Mouse (Mus musculus): Measurements from ENCODE around the gene Prkag1. TPM values are rescaled to one million over a fixed set of nuclear protein-coding genes. Genes with fewer than 3 reads are reported as not detected.

The Prkag1 gene
- polyA plus RNA-seq, 1 experiment from 2014 or later = 89.4 TPM

DNA sequence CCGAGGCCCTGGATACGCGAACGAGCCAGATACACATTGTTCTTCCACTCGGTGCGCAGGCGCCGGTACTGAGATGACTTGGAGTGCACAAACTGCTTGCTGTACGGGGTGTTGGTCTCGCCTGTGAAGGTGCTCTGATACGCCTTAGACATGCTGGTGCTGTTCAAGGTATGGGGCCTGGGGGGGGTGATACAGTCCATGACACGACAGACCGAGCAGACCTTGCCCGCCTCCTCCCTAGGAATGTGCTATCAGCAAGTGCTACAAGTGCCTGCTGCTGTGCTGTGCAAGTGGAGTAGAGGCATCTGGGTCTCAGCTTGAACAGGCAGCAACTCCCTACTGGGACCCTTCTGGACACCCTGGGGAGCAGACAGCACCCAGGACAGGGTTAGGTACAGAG, 4.0 kb upstream of the Prkag1 start:
- ATAC-seq (replicated peaks; ENCODE audit: low FRiP score) (no peak), DNase-seq (ENCODE audit: low spot score) (no peak)
- no peak overlapping the region for H3K4me3 ChIP-seq (ENCODE audit: low read depth, low read length)
- H3K4me1 ChIP-seq (replicated peaks; ENCODE audit: control insufficient read depth, insufficient read depth, low read length) = no peaks in the 10 kb centered on the region
- H3K9me3 ChIP-seq (ENCODE audit: control insufficient read depth, low read length) = no peaks in the 10 kb centered on the region
- WGBS = 93% methylated on average over 14 of the region's 14 CpGs
- H3K9ac ChIP-seq (ENCODE audit: low read length) = no peak overlapping the region
- peaks cover 31% of the 10 kb centered on the region for H3K36me3 ChIP-seq (ENCODE audit: control insufficient read depth, insufficient read depth, low read length)
- H3K4me2 ChIP-seq (ENCODE audit: low read depth, low read length, severe bottlenecking) = no peak overlapping the region
- no peak overlapping the region for H3K27ac ChIP-seq (ENCODE audit: low read depth, low read length)
- H3K27me3 ChIP-seq (ENCODE audit: control insufficient read depth, insufficient read depth, low read length) = no peaks in the 10 kb centered on the region

DNA sequence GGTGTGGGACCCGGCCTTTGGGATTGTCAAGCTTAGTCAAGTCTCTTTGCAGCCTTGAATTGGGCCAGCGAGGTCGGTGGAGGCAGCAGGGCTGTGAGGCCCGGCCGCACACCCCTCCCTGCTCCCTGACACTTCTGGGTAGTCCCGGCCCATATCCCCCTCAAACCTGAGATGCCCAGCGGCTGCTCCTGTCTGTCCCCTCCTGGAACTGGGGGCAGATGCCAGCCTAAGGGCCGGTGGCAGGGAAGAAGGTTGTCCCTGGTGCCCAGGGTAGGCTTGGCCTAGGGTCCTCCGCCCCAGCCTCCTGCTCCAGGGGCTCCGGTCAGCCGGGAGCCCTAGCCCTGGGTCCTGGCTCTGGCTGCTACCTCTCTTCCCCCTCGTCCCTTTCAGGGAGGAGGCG, 2.7 kb upstream of the Prkag1 start:
- H3K9me3 ChIP-seq (ENCODE audit: control insufficient read depth, low read length) = no peaks in the 10 kb centered on the region
- no peaks in the 10 kb centered on the region for H3K27me3 ChIP-seq (ENCODE audit: control insufficient read depth, insufficient read depth, low read length)
- H3K4me3 ChIP-seq (ENCODE audit: low read depth, low read length) = no peak overlapping the region
- H3K4me1 ChIP-seq (replicated peaks; ENCODE audit: control insufficient read depth, insufficient read depth, low read length) = peaks cover 1% of the 10 kb centered on the region; the same call in 1 of the 2 replicates
- ATAC-seq (replicated peaks; ENCODE audit: low FRiP score) (no peak), DNase-seq (ENCODE audit: low spot score) (peak; percentile 50)
- H3K9ac ChIP-seq (ENCODE audit: low read length) = no peak overlapping the region
- H3K27ac ChIP-seq (ENCODE audit: low read depth, low read length) = no peak overlapping the region
- WGBS = 87% methylated on average over 13 of the region's 13 CpGs
- H3K36me3 ChIP-seq (ENCODE audit: control insufficient read depth, insufficient read depth, low read length) = peaks cover 22% of the 10 kb centered on the region
- no peak overlapping the region for H3K4me2 ChIP-seq (ENCODE audit: low read depth, low read length, severe bottlenecking)

DNA sequence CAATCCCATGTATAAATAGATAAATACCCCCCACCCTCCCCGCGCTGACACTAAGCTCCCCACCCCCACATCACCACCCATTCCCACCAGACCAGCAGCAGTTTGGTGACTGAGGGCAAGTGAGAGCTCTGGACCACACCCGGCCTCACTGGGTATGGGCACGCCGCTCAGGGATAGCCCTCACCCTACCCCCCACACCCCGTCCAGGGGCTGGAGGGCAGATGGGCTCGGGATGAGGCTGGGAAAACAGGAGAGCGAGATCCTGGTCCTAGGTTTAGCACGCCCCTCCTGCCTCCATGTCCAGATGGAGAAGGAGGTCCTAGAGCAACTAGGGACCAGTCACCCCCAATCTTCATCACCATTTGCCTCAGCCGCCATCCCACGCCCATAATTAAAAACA, 2.0 kb upstream of the Prkag1 start:
- Histone ChIP-seq H3K36me3 (ENCODE audit: control insufficient read depth, insufficient read depth, low read length) (peaks cover 22% of the 10 kb centered on the region), H3K9me3 (ENCODE audit: control insufficient read depth, low read length) (no peaks in the 10 kb centered on the region), H3K27me3 (ENCODE audit: control insufficient read depth, insufficient read depth, low read length) (no peaks in the 10 kb centered on the region), H3K4me3 (ENCODE audit: low read depth, low read length) (no peak overlapping the region), H3K27ac (ENCODE audit: low read depth, low read length) (no peak overlapping the region), H3K9ac (ENCODE audit: low read length) (no peak overlapping the region), H3K4me2 (ENCODE audit: low read depth, low read length, severe bottlenecking) (no peak overlapping the region), H3K4me1 (replicated peaks; ENCODE audit: control insufficient read depth, insufficient read depth, low read length) (peaks cover 1% of the 10 kb centered on the region; the same call in 1 of the 2 replicates)
- WGBS = 93% methylated on average over 11 of the region's 11 CpGs
- DNase-seq (ENCODE audit: low spot score) (peak; percentile 53), ATAC-seq (replicated peaks; ENCODE audit: low FRiP score) (no peak)

DNA sequence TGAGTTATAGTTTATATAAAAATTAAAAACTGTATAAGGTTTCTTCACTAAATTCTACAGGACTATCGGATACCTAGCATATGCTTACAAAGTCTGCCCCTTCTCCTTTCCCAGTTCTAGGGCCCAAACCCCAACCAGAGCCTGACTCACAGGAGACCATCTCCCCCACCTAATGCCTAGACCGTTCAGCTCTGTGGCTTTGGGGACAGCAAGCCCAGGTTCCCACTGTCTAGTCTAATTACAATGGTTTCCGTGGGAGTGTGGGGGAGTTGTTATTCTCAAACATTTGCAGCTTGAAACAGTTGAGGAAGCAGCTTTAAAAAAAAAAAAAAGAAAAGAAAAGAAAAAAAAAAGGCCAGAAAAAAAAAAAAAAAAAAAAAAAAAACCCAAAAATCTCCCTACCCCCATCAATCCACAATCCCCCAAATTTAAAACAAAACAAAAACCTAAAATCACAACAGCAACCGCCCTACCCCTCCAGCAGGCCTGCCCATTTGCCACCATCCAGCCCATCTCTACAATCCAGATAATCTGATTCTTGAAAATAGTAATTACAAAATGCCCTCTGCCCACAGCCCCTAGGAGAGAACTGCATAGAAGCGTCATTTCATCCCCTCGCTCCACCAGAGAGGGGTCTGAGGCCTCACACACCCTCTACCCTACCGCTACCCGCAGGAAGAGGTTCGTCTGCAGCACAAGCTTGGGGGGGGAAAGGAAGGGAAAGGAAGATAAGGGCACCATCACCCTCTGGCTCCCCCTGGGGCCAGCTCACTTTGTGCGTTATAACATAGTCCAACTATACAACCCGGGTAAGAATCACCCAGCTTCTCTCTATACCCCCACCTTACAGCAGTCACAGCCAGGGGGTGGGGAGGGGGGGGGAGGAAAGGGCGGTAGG, 1.1 kb upstream of the Prkag1 start:
- H3K9ac ChIP-seq (ENCODE audit: low read length) = no peak overlapping the region
- no peaks in the 10 kb centered on the region for H3K27me3 ChIP-seq (ENCODE audit: control insufficient read depth, insufficient read depth, low read length)
- no peaks in the 10 kb centered on the region for H3K9me3 ChIP-seq (ENCODE audit: control insufficient read depth, low read length)
- H3K4me1 ChIP-seq (replicated peaks; ENCODE audit: control insufficient read depth, insufficient read depth, low read length) = peaks cover 1% of the 10 kb centered on the region; the same call in 1 of the 2 replicates
- no peak overlapping the region; the same call in 1 of the 2 replicates for H3K4me2 ChIP-seq (ENCODE audit: low read depth, low read length, severe bottlenecking)
- no peak for ATAC-seq (replicated peaks; ENCODE audit: low FRiP score)
- peaks cover 21% of the 10 kb centered on the region for H3K36me3 ChIP-seq (ENCODE audit: control insufficient read depth, insufficient read depth, low read length)
- H3K27ac ChIP-seq (ENCODE audit: low read depth, low read length) = 0 out of 2 replicates have a peak overlapping the region, but pooled peaks have one; percentile 38
- no peak overlapping the region for H3K4me3 ChIP-seq (ENCODE audit: low read depth, low read length)
- 69% methylated on average over 12 of the region's 12 CpGs for whole genome bisulfite sequencing
- peak; percentile 52 for DNase-seq (ENCODE audit: low spot score)

DNA sequence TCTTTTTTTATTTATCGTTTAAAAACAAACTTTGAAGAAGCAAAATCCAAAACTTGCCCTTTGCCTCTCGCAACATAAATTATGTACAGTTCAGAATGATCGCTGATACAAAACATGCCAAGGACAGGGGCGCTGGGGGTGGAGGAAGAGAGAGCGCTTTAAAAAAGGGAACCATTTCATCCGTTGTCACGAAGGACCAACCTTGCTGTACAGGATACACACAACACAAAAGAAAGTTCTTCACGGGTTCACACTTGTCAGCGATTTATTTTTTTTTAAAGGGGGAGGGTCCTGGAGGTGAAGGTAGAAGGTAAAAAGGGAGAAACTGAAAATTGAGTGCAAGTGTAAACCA, 339 bp upstream of the Prkag1 start:
- H3K4me1 ChIP-seq (replicated peaks; ENCODE audit: control insufficient read depth, insufficient read depth, low read length) = peaks cover 1% of the 10 kb centered on the region; the same call in 1 of the 2 replicates
- H3K4me2 ChIP-seq (ENCODE audit: low read depth, low read length, severe bottlenecking) = peak overlapping the region; percentile 50
- ATAC-seq (replicated peaks; ENCODE audit: low FRiP score) (peak; percentile 37), DNase-seq (ENCODE audit: low spot score) (no peak)
- H3K27me3 ChIP-seq (ENCODE audit: control insufficient read depth, insufficient read depth, low read length) = no peaks in the 10 kb centered on the region
- peaks cover 16% of the 10 kb centered on the region for H3K36me3 ChIP-seq (ENCODE audit: control insufficient read depth, insufficient read depth, low read length)
- no peaks in the 10 kb centered on the region for H3K9me3 ChIP-seq (ENCODE audit: control insufficient read depth, low read length)
- peak overlapping the region; percentile 38; the same call in 1 of the 2 replicates for H3K27ac ChIP-seq (ENCODE audit: low read depth, low read length)
- H3K4me3 ChIP-seq (ENCODE audit: low read depth, low read length) = peak overlapping the region; percentile 72
- peak overlapping the region; percentile 52 for H3K9ac ChIP-seq (ENCODE audit: low read length)
- WGBS = 19% methylated on average over 9 of the region's 9 CpGs

DNA sequence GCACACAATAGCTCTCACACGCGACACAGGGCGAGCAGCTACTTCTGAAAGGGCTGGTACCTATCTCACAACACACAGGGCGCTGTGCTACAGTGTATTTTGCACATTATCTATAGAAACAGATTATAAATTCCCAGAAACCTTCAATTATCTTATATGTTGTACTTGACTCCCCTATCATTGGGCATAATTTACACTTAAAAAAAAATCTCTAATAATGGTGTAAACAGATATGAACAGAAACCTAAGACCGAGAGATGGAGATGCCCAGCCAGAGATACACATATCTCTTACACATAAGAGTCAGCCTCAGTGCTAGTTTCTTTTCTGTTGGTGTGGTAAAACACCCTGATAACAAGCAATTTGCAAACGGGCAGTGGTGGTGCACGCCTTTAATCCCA, 3.7 kb downstream of the Prkag1 start:
- 91% methylated on average over 7 of the region's 7 CpGs for WGBS
- no peaks in the 10 kb centered on the region for H3K27me3 ChIP-seq (ENCODE audit: control insufficient read depth, insufficient read depth, low read length)
- no peak overlapping the region for H3K27ac ChIP-seq (ENCODE audit: low read depth, low read length)
- no peak for DNase-seq (ENCODE audit: low spot score)
- H3K4me2 ChIP-seq (ENCODE audit: low read depth, low read length, severe bottlenecking) = no peak overlapping the region
- ATAC-seq (replicated peaks; ENCODE audit: low FRiP score) = no peak
- H3K4me3 ChIP-seq (ENCODE audit: low read depth, low read length) = no peak overlapping the region
- H3K9me3 ChIP-seq (ENCODE audit: control insufficient read depth, low read length) = no peaks in the 10 kb centered on the region
- H3K9ac ChIP-seq (ENCODE audit: low read length) = no peak overlapping the region
- peaks cover 1% of the 10 kb centered on the region; the same call in 1 of the 2 replicates for H3K4me1 ChIP-seq (replicated peaks; ENCODE audit: control insufficient read depth, insufficient read depth, low read length)
- H3K36me3 ChIP-seq (ENCODE audit: control insufficient read depth, insufficient read depth, low read length) = no peaks in the 10 kb centered on the region

DNA sequence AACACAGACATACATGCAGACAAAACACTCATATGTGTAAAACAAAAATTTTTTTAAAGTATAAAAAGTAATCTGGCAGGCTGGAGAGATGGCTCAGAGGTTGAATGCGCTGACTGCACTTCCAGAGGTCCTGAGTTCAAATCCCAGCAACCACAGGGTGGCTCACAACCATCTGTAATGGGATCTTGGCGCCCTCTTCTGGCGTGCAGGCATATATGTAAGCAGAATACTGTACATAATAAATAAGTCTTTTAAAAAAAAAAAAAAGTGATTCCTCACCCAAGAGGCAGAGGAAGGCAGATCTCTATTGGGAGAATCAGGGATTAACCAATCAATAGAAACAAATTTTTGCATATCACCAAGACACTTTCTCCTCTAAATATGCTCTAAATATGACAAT, 7.9 kb downstream of the Prkag1 start:
- H3K4me1 ChIP-seq (replicated peaks; ENCODE audit: control insufficient read depth, insufficient read depth, low read length) = no peaks in the 10 kb centered on the region
- no peaks in the 10 kb centered on the region for H3K9me3 ChIP-seq (ENCODE audit: control insufficient read depth, low read length)
- H3K4me2 ChIP-seq (ENCODE audit: low read depth, low read length, severe bottlenecking) = no peak overlapping the region
- no peak overlapping the region for H3K9ac ChIP-seq (ENCODE audit: low read length)
- ATAC-seq (replicated peaks; ENCODE audit: low FRiP score) = no peak
- H3K27ac ChIP-seq (ENCODE audit: low read depth, low read length) = no peak overlapping the region
- H3K36me3 ChIP-seq (ENCODE audit: control insufficient read depth, insufficient read depth, low read length) = no peaks in the 10 kb centered on the region
- H3K4me3 ChIP-seq (ENCODE audit: low read depth, low read length) = no peak overlapping the region
- no peaks in the 10 kb centered on the region for H3K27me3 ChIP-seq (ENCODE audit: control insufficient read depth, insufficient read depth, low read length)
- no peak for DNase-seq (ENCODE audit: low spot score)
- WGBS = 66% methylated on average over 3 of the region's 3 CpGs

DNA sequence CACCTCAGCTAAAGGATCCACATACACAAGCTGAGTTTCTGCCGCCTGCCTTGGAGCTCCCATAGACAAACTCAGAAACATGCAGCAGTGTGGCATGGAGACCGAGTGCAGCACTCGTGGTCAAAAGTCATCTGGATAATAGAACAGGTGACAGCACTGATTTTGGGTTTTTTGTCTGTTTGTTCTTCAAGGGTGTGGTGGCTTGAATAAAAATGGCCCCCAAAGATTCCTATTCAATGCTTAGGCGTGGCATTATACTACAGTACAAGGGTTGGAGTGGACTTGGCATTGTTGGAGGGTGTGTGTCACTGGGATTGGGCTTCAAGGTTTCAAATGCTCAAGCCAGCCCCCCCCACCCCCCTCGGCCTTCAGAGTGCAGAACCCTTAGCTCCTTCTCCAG, 9.2 kb downstream of the Prkag1 start:
- Histone ChIP-seq H3K4me1 (replicated peaks; ENCODE audit: control insufficient read depth, insufficient read depth, low read length) (no peaks in the 10 kb centered on the region), H3K36me3 (ENCODE audit: control insufficient read depth, insufficient read depth, low read length) (no peaks in the 10 kb centered on the region), H3K9me3 (ENCODE audit: control insufficient read depth, low read length) (no peaks in the 10 kb centered on the region), H3K9ac (ENCODE audit: low read length) (no peak overlapping the region), H3K27ac (ENCODE audit: low read depth, low read length) (no peak overlapping the region), H3K4me2 (ENCODE audit: low read depth, low read length, severe bottlenecking) (no peak overlapping the region), H3K4me3 (ENCODE audit: low read depth, low read length) (no peak overlapping the region), H3K27me3 (ENCODE audit: control insufficient read depth, insufficient read depth, low read length) (no peaks in the 10 kb centered on the region)
- WGBS = 93% methylated on average over 5 of the region's 5 CpGs
- ATAC-seq (replicated peaks; ENCODE audit: low FRiP score) (no peak), DNase-seq (ENCODE audit: low spot score) (no peak)

DNA sequence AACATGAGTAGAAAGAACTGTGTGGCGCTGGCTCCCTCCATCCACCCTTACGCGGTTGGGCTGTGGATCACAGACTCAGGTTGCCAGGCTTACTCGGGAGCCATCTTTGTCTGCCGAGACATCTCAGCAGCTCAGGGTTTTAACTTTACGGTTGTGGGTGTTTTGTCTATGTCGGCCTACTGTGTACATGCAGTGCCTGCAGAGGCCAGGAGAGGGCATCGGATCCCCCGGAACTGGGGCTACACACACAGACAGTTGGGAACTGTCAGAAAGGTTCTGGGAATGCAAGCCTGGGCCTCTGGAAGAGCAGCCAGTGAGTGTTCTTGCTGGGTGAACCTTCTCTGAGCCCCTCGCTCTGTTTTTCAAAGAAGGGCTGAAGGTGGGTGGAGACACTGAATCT, 9.9 kb downstream of the Prkag1 start:
- DNase-seq (ENCODE audit: low spot score) = peak; percentile 57
- Histone ChIP-seq H3K4me1 (replicated peaks; ENCODE audit: control insufficient read depth, insufficient read depth, low read length) (no peaks in the 10 kb centered on the region), H3K27ac (ENCODE audit: low read depth, low read length) (no peak overlapping the region), H3K9ac (ENCODE audit: low read length) (no peak overlapping the region), H3K4me3 (ENCODE audit: low read depth, low read length) (no peak overlapping the region), H3K27me3 (ENCODE audit: control insufficient read depth, insufficient read depth, low read length) (no peaks in the 10 kb centered on the region), H3K36me3 (ENCODE audit: control insufficient read depth, insufficient read depth, low read length) (peaks cover under 1% of the 10 kb centered on the region; the same call in 1 of the 2 replicates), H3K4me2 (ENCODE audit: low read depth, low read length, severe bottlenecking) (no peak overlapping the region), H3K9me3 (ENCODE audit: control insufficient read depth, low read length) (no peaks in the 10 kb centered on the region)
- ATAC-seq (replicated peaks; ENCODE audit: low FRiP score) = no peak
- 26% methylated on average over 10 of the region's 10 CpGs for WGBS
